Mouse (Mus musculus) mature B cell (primary cell): ENCODE results near the gene Pbp2.

ENCODE experiments used
- in situ Hi-C: fragments of 300-500 bp; cut with MboI; formaldehyde crosslinking; loops from 2 replicates; pipeline ENCODE4 v1.14.3; 2019

Gene Pbp2

GRCm38 (mm10) chr6:135260435-135260834 lies 49.8 kb downstream of the Pbp2 start:
- in situ Hi-C loops = no loop called here
